Mouse (Mus musculus) limb, embryonic 14.5 days (tissue): ENCODE measurements at regions not wholly inside any gene's neighbourhood (a gene's known extent, or its start where the extent isn't known, plus 50 kb on each side); places are given as distances from the start of the nearest gene placed in this dataset.

Source experiments
- ATAC-seq: fragments of 200-750 bp; cut with Nextera tagmentation; 2 replicates; pipeline ENCODE4 v1.8.0; 2017; ENCODE audit warnings: low read depth, moderate number of reproducible peaks, moderate TSS enrichment; ENCODE audit not compliant: low FRiP score
- DNase-seq: peaks from one replicate; pipeline ENCODE4 v3.0.0-alpha.2; 2015; ENCODE audit warnings: low spot score
- H3K27ac ChIP-seq: fragments of 300-500 bp; sonication (generic); replicated peaks from 2 replicates; pipeline ENCODE4 v1.5.1; 2014; ENCODE audit warnings: low read depth, mild to moderate bottlenecking, low read length, moderate library complexity, mixed read lengths
- H3K27me3 ChIP-seq: fragments of 300-500 bp; sonication (generic); 2 replicates; pipeline ENCODE4 v1.6.1; 2014; ENCODE audit warnings: low read length, mixed read lengths; ENCODE audit not compliant: control insufficient read depth, insufficient read depth
- H3K36me3 ChIP-seq: fragments of 300-500 bp; sonication (generic); 2 replicates; pipeline ENCODE4 v1.6.1; 2014; ENCODE audit warnings: mild to moderate bottlenecking, low read length, moderate library complexity, mixed read lengths; ENCODE audit not compliant: control insufficient read depth, insufficient read depth
- H3K4me1 ChIP-seq: fragments of 300-500 bp; sonication (generic); 2 replicates; pipeline ENCODE4 v1.6.1; 2014; ENCODE audit warnings: antibody characterized with exemption, low read length, mixed read lengths; ENCODE audit not compliant: control insufficient read depth, insufficient read depth
- H3K4me2 ChIP-seq: fragments of 300-500 bp; sonication (generic); replicated peaks from 2 replicates; pipeline ENCODE4 v1.6.1; 2014; ENCODE audit warnings: low read depth, mild to moderate bottlenecking, low read length, moderate library complexity; ENCODE audit not compliant: severe bottlenecking
- H3K4me3 ChIP-seq: fragments of 300-500 bp; sonication (generic); replicated peaks from 2 replicates; pipeline ENCODE4 v1.5.1; 2014; ENCODE audit warnings: low read length
- H3K9ac ChIP-seq: fragments of 300-500 bp; sonication (generic); 2 replicates; pipeline ENCODE4 v1.6.1; 2014; ENCODE audit warnings: mild to moderate bottlenecking, low read depth, low read length, moderate library complexity; ENCODE audit not compliant: severe bottlenecking
- H3K9me3 ChIP-seq: fragments of 300-500 bp; sonication (generic); 2 replicates; pipeline ENCODE4 v1.6.1; 2016; ENCODE audit warnings: low read length; ENCODE audit not compliant: control insufficient read depth
- POLR2A ChIP-seq: fragments of 200-500 bp; IDR thresholded peaks from 2 replicates; pipeline ENCODE4 v1.8.0; 2012; ENCODE audit warnings: inconsistent platforms, mild to moderate bottlenecking, moderate library complexity, borderline replicate concordance; ENCODE audit not compliant: insufficient read depth, insufficient read length; ENCODE audit errors: extremely low read depth
- WGBS: fragments of 180-500 bp; shearing (Covaris S2); extraction: QIAGEN DNeasy Blood & Tissue Kit; methylation state at CpG from one replicate; pipeline ENCODE4 v1.1.7; 2014; 5-methylcytosine and 5-hydroxymethylcytosine counted together

DNA sequence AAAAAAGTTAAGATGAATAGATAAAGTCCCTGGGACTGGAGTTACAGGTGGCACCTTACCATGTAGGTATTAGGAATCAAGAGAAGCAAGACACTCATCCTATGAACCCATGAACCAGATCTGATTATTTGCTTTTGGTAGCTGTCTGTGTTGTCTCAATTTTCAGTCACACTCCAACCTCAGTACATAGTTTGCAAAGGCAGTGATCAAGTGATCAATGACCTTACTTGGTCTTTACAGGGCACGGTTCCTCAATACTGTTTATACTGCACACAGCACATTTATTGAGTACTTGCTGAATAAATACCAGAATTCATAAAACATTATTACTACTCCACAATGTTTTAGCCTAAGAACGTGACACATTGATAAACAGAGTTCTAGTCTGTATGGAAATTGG lies 346.7 kb upstream of the Mpdz start:
- H3K9ac ChIP-seq, result no peak overlapping the region
- H3K36me3 ChIP-seq, result no peaks in the 10 kb centered on the region
- ATAC-seq (no peak), DNase-seq (no peak)
- no peak overlapping the region for H3K27ac ChIP-seq
- 70% methylated on average over 2 of the region's 2 CpGs for whole genome bisulfite sequencing
- no peak for TF ChIP-seq POLR2A
- no peak overlapping the region for H3K4me2 ChIP-seq
- no peak overlapping the region for H3K4me3 ChIP-seq
- no peaks in the 10 kb centered on the region for H3K9me3 ChIP-seq
- H3K27me3 ChIP-seq, result no peaks in the 10 kb centered on the region
- H3K4me1 ChIP-seq, result no peaks in the 10 kb centered on the region

GRCm38 (mm10) chr4:81788636-81789035 lies 346.0 kb upstream of the Mpdz start:
- ATAC-seq, result no peak
- Histone ChIP-seq H3K27ac (no peak overlapping the region), H3K9ac (no peak overlapping the region), H3K36me3 (no peaks in the 10 kb centered on the region), H3K9me3 (no peaks in the 10 kb centered on the region), H3K4me3 (no peak overlapping the region), H3K4me2 (no peak overlapping the region), H3K4me1 (no peaks in the 10 kb centered on the region), H3K27me3 (no peaks in the 10 kb centered on the region)
- no peak for TF ChIP-seq POLR2A
- DNase-seq, result no peak
- 35% methylated on average over 8 of the region's 8 CpGs for WGBS

DNA sequence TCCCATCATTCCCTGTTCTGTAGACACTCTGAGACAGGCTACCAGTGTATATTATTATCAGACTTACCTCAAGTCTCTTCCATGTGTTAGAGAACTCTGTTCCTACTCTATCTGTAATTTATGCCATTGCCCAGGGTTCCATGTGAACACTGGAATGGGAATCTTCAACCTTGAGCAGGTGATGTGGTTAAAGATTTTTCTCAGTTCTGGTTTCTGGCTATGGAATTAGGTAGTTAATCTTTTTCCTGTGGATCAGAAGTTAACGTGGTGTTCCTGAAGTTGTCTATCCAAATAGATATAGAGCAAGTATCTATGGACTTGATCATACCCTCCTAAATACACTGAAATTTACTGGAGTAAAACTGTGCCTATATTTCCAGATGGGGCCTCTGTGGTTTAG lies 339.4 kb upstream of the Mpdz start:
- no peak for ATAC-seq
- no peaks in the 10 kb centered on the region for H3K9me3 ChIP-seq
- H3K4me2 ChIP-seq, result no peak overlapping the region
- WGBS, result 85% methylated on average over 1 of the region's 1 CpGs
- no peaks in the 10 kb centered on the region for H3K4me1 ChIP-seq
- DNase-seq, result no peak
- no peak for TF ChIP-seq POLR2A
- H3K36me3 ChIP-seq, result no peaks in the 10 kb centered on the region
- no peak overlapping the region for H3K9ac ChIP-seq
- no peaks in the 10 kb centered on the region for H3K27me3 ChIP-seq
- H3K4me3 ChIP-seq, result no peak overlapping the region
- H3K27ac ChIP-seq, result no peak overlapping the region

GRCm38 (mm10) chr4:81766705-81767104 lies 324.1 kb upstream of the Mpdz start:
- Histone ChIP-seq H3K27ac (no peak overlapping the region), H3K4me3 (no peak overlapping the region), H3K4me1 (peaks cover 27% of the 10 kb centered on the region), H3K9me3 (no peaks in the 10 kb centered on the region), H3K36me3 (no peaks in the 10 kb centered on the region), H3K9ac (no peak overlapping the region), H3K27me3 (no peaks in the 10 kb centered on the region), H3K4me2 (no peak overlapping the region)
- ATAC-seq (no peak), DNase-seq (no peak)
- WGBS, result 85% methylated on average over 5 of the region's 5 CpGs
- no peak for TF ChIP-seq POLR2A

DNA sequence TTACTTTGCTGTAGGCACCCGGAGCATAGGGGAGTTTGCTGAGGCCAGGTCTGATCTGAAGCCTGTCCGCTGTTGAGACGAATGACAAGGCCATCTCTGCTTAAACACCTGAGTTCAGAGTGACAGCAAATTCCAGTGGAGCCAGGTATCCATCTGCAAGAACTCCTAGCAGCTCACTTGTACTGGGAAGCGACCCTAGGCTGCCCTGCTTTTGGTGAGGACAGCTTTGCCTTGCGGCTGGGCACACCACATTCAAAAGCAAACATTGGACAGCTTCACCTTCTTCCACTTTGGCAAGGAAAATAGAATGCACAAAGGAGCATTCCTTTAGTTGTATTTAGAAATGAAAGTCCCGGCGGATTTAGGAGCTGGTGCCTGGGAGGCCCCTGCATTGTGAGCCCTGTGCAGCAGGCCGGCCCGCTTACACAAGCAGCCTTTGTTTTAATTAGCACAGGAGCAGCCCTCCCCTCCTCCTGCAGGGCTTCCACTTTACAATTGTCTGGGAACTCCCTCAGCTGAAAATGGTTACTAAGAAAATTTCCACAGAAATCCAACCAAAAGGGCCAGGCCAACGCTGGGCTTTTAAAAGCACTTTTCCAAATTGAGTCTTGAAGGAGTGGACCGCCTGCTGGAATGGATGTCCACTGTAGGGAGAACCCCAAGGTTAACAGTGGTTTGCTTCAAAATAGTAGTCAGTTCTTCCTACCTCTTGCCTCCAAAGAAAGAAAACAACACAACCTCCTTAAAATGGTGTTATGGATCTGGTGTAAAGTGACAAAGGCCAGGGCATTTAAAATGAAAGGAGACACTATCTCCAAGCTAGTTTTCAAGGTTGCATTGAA lies 321.6 kb upstream of the Mpdz start:
- WGBS, result 18% methylated on average over 11 of the region's 11 CpGs
- Histone ChIP-seq H3K4me2 (peak overlapping the region; percentile 16; the same call in 1 of the 2 replicates), H3K36me3 (no peaks in the 10 kb centered on the region), H3K27me3 (no peaks in the 10 kb centered on the region), H3K9me3 (no peaks in the 10 kb centered on the region), H3K9ac (no peak overlapping the region), H3K4me3 (no peak overlapping the region), H3K27ac (peak overlapping the region; percentile 90), H3K4me1 (peaks cover 27% of the 10 kb centered on the region)
- ATAC-seq, result peak; percentile 84
- DNase-seq, result peak; percentile 58
- no peak for TF ChIP-seq POLR2A
